Mouse (Mus musculus) neural tube, embryonic 11.5 days (tissue): ENCODE measurements around the gene Med18. TPM values are rescaled to one million over a fixed set of nuclear protein-coding genes. Genes with fewer than 3 reads are reported as not detected.

Experiments
- ATAC-seq: fragments of 200-750 bp; cut with Nextera tagmentation; 2 replicates; pipeline ENCODE4 v1.8.0; 2017; ENCODE audit warnings: moderate number of reproducible peaks, mild to moderate bottlenecking, moderate TSS enrichment, moderate library complexity; ENCODE audit not compliant: insufficient read depth, low FRiP score, low TSS enrichment
- DNase-seq: peaks from one replicate; pipeline ENCODE4 v3.0.0-alpha.2; 2015; ENCODE audit warnings: low spot score
- H3K27ac ChIP-seq: fragments of 300-500 bp; sonication (generic); 2 replicates; pipeline ENCODE4 v1.5.1; 2014; ENCODE audit warnings: low read depth, mild to moderate bottlenecking, low read length
- H3K27me3 ChIP-seq: fragments of 300-500 bp; sonication (generic); 2 replicates; pipeline ENCODE4 v1.6.1; 2014; ENCODE audit warnings: mild to moderate bottlenecking, low read length, mixed read lengths; ENCODE audit not compliant: control insufficient read depth, insufficient read depth
- H3K36me3 ChIP-seq: fragments of 300-500 bp; sonication (generic); 2 replicates; pipeline ENCODE4 v1.6.1; 2014; ENCODE audit warnings: mild to moderate bottlenecking, low read length, moderate library complexity, mixed read lengths; ENCODE audit not compliant: control insufficient read depth, insufficient read depth
- H3K4me1 ChIP-seq: fragments of 300-500 bp; sonication (generic); 2 replicates; pipeline ENCODE4 v1.6.1; 2014; ENCODE audit warnings: low read length, mixed read lengths; ENCODE audit not compliant: control insufficient read depth, insufficient read depth
- H3K4me2 ChIP-seq: fragments of 300-500 bp; sonication (generic); 2 replicates; pipeline ENCODE4 v1.6.1; 2014; ENCODE audit warnings: low read depth, mild to moderate bottlenecking, moderate library complexity
- H3K4me3 ChIP-seq: fragments of 300-500 bp; sonication (generic); 2 replicates; pipeline ENCODE4 v1.5.1; 2014; ENCODE audit warnings: low read depth, low read length
- H3K9ac ChIP-seq: fragments of 300-500 bp; sonication (generic); 2 replicates; pipeline ENCODE4 v1.6.1; 2014; ENCODE audit warnings: mild to moderate bottlenecking, low read length
- H3K9me3 ChIP-seq: fragments of 300-500 bp; sonication (generic); 2 replicates; pipeline ENCODE4 v1.6.1; 2016; ENCODE audit warnings: low read length; ENCODE audit not compliant: control insufficient read depth
- WGBS: fragments of 180-500 bp; shearing (Covaris S2); extraction: QIAGEN DNeasy Blood & Tissue Kit; methylation state at CpG from one replicate; pipeline ENCODE4 v1.1.7; 2014; 5-methylcytosine and 5-hydroxymethylcytosine counted together
- polyA plus RNA-seq: library from polyadenylated mRNA; unstranded; fragments of >200 nt; fragmentation: Nextera tagmentation; extraction: Ambion mirVana; gene quantifications from 2 replicates; pipeline ENCODE4 v1.2.1, GENCODE M21; 2014

Med18 gene
- polyA plus RNA-seq: 15.7 and 17.0 TPM in 2 replicates

- ATAC-seq (peak; percentile 81), DNase-seq (peak; percentile 96)
- H3K4me2 ChIP-seq: peak within 1 kb of the TSS; percentile 81
- peaks cover 10% of the 10 kb centered on the region for H3K4me1 ChIP-seq
- H3K9ac ChIP-seq: peak within 1 kb of the TSS; percentile 85
- no peak within 1 kb of the TSS; the same call in 1 of the 2 replicates for H3K27ac ChIP-seq
- H3K36me3 ChIP-seq: peaks cover 8% of the 10 kb centered on the region
- no peaks in the 10 kb centered on the region for H3K27me3 ChIP-seq
- H3K4me3 ChIP-seq: peak within 1 kb of the TSS; percentile 87
- under 1% methylated on average over 44 of the region's 44 CpGs for WGBS
- H3K9me3 ChIP-seq: no peaks in the 10 kb centered on the region
Observed at GRCm38 (mm10) chr4:132463430-132464254, at the start of gene Med18. Med18 (minus strand) TSS chr4:132463921.

GRCm38 (mm10) chr4:132512080-132512479, 48.4 kb upstream of the Med18 start:
- H3K27ac ChIP-seq: no peak overlapping the region
- H3K27me3 ChIP-seq: no peaks in the 10 kb centered on the region
- 81% methylated on average over 3 of the region's 3 CpGs for WGBS
- ATAC-seq: no peak
- no peak overlapping the region for H3K4me2 ChIP-seq
- no peak overlapping the region for H3K4me3 ChIP-seq
- H3K9ac ChIP-seq: no peak overlapping the region
- no peaks in the 10 kb centered on the region for H3K36me3 ChIP-seq
- DNase-seq: no peak
- no peaks in the 10 kb centered on the region for H3K9me3 ChIP-seq
- no peaks in the 10 kb centered on the region for H3K4me1 ChIP-seq

GRCm38 (mm10) chr4:132510352-132510798, 46.7 kb upstream of the Med18 start, which contains the start of gene Sesn2:
Sesn2 (minus strand) TSS chr4:132510501.
- peak within 1 kb of the TSS; percentile 47 for H3K27ac ChIP-seq
- H3K36me3 ChIP-seq: no peaks in the 10 kb centered on the region
- H3K4me3 ChIP-seq: peak within 1 kb of the TSS; percentile 57
- H3K27me3 ChIP-seq: no peaks in the 10 kb centered on the region
- H3K4me1 ChIP-seq: no peaks in the 10 kb centered on the region
- ATAC-seq (peak; percentile 90), DNase-seq (peak; percentile 98)
- 0% methylated on average over 32 of the region's 32 CpGs for WGBS
- H3K9ac ChIP-seq: peak within 1 kb of the TSS; percentile 65
- no peaks in the 10 kb centered on the region for H3K9me3 ChIP-seq
- peak within 1 kb of the TSS; percentile 67 for H3K4me2 ChIP-seq

GRCm38 (mm10) chr4:132509621-132510296, 46.0 kb upstream of the Med18 start:
- H3K27me3 ChIP-seq: no peaks in the 10 kb centered on the region
- peak overlapping the region; percentile 67 for H3K4me2 ChIP-seq
- no peaks in the 10 kb centered on the region for H3K36me3 ChIP-seq
- peak overlapping the region; percentile 47 for H3K27ac ChIP-seq
- H3K4me3 ChIP-seq: peak overlapping the region; percentile 57
- H3K9ac ChIP-seq: peak overlapping the region; percentile 65
- ATAC-seq (peak; percentile 75), DNase-seq (peak; percentile 86)
- no peaks in the 10 kb centered on the region for H3K4me1 ChIP-seq
- H3K9me3 ChIP-seq: no peaks in the 10 kb centered on the region
- WGBS: under 1% methylated on average over 46 of the region's 52 CpGs

GRCm38 (mm10) chr4:132507210-132507609, 43.5 kb upstream of the Med18 start:
- Histone ChIP-seq H3K4me2 (no peak overlapping the region), H3K9me3 (no peaks in the 10 kb centered on the region), H3K4me1 (no peaks in the 10 kb centered on the region), H3K27me3 (no peaks in the 10 kb centered on the region), H3K9ac (no peak overlapping the region), H3K27ac (no peak overlapping the region), H3K4me3 (no peak overlapping the region), H3K36me3 (no peaks in the 10 kb centered on the region)
- no peak for ATAC-seq
- no peak for DNase-seq
- WGBS: 43% methylated on average over 2 of the region's 2 CpGs

- no peak overlapping the region for H3K4me2 ChIP-seq
- H3K9me3 ChIP-seq: no peaks in the 10 kb centered on the region
- no peaks in the 10 kb centered on the region for H3K27me3 ChIP-seq
- WGBS: 69% methylated on average over 6 of the region's 6 CpGs
- no peak for ATAC-seq
- no peaks in the 10 kb centered on the region for H3K36me3 ChIP-seq
- H3K4me3 ChIP-seq: no peak overlapping the region
- no peaks in the 10 kb centered on the region for H3K4me1 ChIP-seq
- DNase-seq: no peak
- H3K9ac ChIP-seq: no peak overlapping the region
- H3K27ac ChIP-seq: no peak overlapping the region
Observed at GRCm38 (mm10) chr4:132506250-132506649, 42.5 kb upstream of the Med18 start.

GRCm38 (mm10) chr4:132505800-132506199, 42.1 kb upstream of the Med18 start:
- DNase-seq: no peak
- Histone ChIP-seq H3K4me2 (no peak overlapping the region), H3K9me3 (no peaks in the 10 kb centered on the region), H3K27ac (no peak overlapping the region), H3K27me3 (no peaks in the 10 kb centered on the region), H3K4me3 (no peak overlapping the region), H3K4me1 (no peaks in the 10 kb centered on the region), H3K9ac (no peak overlapping the region), H3K36me3 (no peaks in the 10 kb centered on the region)
- 23% methylated on average over 10 of the region's 10 CpGs for WGBS
- no peak for ATAC-seq

- H3K27me3 ChIP-seq: no peaks in the 10 kb centered on the region
- no peak for DNase-seq
- no peak for ATAC-seq
- H3K36me3 ChIP-seq: no peaks in the 10 kb centered on the region
- WGBS: 54% methylated on average over 6 of the region's 6 CpGs
- no peak overlapping the region for H3K27ac ChIP-seq
- H3K4me3 ChIP-seq: no peak overlapping the region
- no peak overlapping the region for H3K4me2 ChIP-seq
- H3K4me1 ChIP-seq: no peaks in the 10 kb centered on the region
- no peaks in the 10 kb centered on the region for H3K9me3 ChIP-seq
- no peak overlapping the region for H3K9ac ChIP-seq
Observed at GRCm38 (mm10) chr4:132505034-132505738, 41.5 kb upstream of the Med18 start.
